Mouse (Mus musculus) stomach, embryonic 15.5 days (tissue): ENCODE data around the gene Agap1. TPM values are rescaled to one million over a fixed set of nuclear protein-coding genes. Genes with fewer than 3 reads are reported as not detected.

Experiments used
- ATAC-seq: fragments of 200-750 bp; cut with Nextera tagmentation; 2 replicates; pipeline ENCODE4 v1.8.0; 2017; ENCODE audit warnings: low read depth, moderate number of reproducible peaks, moderate TSS enrichment; ENCODE audit not compliant: insufficient read depth, low FRiP score
- H3K27ac ChIP-seq: fragments of 300-500 bp; sonication (generic); 2 replicates; pipeline ENCODE4 v1.5.1; 2015; ENCODE audit warnings: mild to moderate bottlenecking, inconsistent platforms
- H3K27me3 ChIP-seq: fragments of 300-500 bp; sonication (generic); replicated peaks from 2 replicates; pipeline ENCODE4 v1.6.1; 2015; ENCODE audit warnings: inconsistent platforms
- H3K36me3 ChIP-seq: fragments of 300-500 bp; sonication (generic); 2 replicates; pipeline ENCODE4 v1.6.1; 2015; ENCODE audit warnings: inconsistent platforms
- H3K4me1 ChIP-seq: fragments of 300-500 bp; sonication (generic); 2 replicates; pipeline ENCODE4 v1.6.1; 2015; ENCODE audit warnings: inconsistent platforms
- H3K4me2 ChIP-seq: fragments of 300-500 bp; sonication (generic); 2 replicates; pipeline ENCODE4 v1.6.1; 2015; ENCODE audit warnings: mild to moderate bottlenecking, inconsistent platforms
- H3K4me3 ChIP-seq: fragments of 300-500 bp; sonication (generic); replicated peaks from 2 replicates; pipeline ENCODE4 v1.5.1; 2015; ENCODE audit warnings: inconsistent platforms
- H3K9ac ChIP-seq: fragments of 300-500 bp; sonication (generic); 2 replicates; pipeline ENCODE4 v1.6.1; 2015; ENCODE audit warnings: inconsistent platforms
- H3K9me3 ChIP-seq: fragments of 300-500 bp; sonication (generic); 2 replicates; pipeline ENCODE4 v1.6.1; 2016; ENCODE audit warnings: inconsistent platforms
- WGBS: fragments of 180-500 bp; shearing (Covaris S2); methylation state at CpG from one replicate; pipeline ENCODE4 v1.1.7; 2015; 5-methylcytosine and 5-hydroxymethylcytosine counted together
- polyA plus RNA-seq: library from polyadenylated mRNA; unstranded; fragments of >200 nt; fragmentation: Nextera tagmentation; extraction: Ambion mirVana; gene quantifications from 2 replicates; pipeline ENCODE4 v1.2.1, GENCODE M21; 2015

The Agap1 gene
- polyA plus RNA-seq, 1 experiment from 2014 or later: 9.3 TPM

GRCm38 (mm10) chr1:89932616-89933015 lies 478.0 kb downstream of the Agap1 start:
- Histone ChIP-seq H3K27me3 (peaks cover 96% of the 10 kb centered on the region), H3K4me1 (peaks cover 26% of the 10 kb centered on the region), H3K36me3 (no peaks in the 10 kb centered on the region), H3K27ac (no peak overlapping the region), H3K4me2 (no peak overlapping the region), H3K4me3 (no peak overlapping the region), H3K9me3 (no peaks in the 10 kb centered on the region), H3K9ac (no peak overlapping the region)
- ATAC-seq: no peak
- whole genome bisulfite sequencing: 7% methylated on average over 16 of the region's 16 CpGs

DNA sequence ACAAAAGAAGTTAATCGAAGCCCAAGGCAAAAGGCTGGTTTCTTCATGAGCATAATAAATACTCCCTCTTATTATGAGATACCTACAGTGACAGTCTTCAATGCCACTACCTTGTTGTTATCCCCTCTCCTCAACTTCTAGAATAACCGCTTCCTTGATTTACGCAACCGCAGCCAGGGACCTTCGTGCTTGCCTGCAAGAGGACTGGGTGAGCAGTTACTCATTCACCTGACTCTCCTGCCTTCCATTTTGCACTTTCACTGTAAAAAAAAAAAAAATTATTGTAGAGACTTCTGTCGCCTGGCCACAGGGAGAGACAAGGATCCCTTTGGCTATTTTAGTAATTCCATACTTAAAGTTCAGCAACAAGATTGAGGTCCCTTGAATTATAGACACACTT lies 478.4 kb downstream of the Agap1 start:
- Histone ChIP-seq H3K9ac (no peak overlapping the region), H3K27ac (no peak overlapping the region), H3K4me1 (peaks cover 24% of the 10 kb centered on the region), H3K4me3 (no peak overlapping the region), H3K4me2 (no peak overlapping the region), H3K27me3 (peaks cover 96% of the 10 kb centered on the region), H3K36me3 (no peaks in the 10 kb centered on the region), H3K9me3 (no peaks in the 10 kb centered on the region)
- no peak for ATAC-seq
- 11% methylated on average over 6 of the region's 6 CpGs for WGBS

DNA sequence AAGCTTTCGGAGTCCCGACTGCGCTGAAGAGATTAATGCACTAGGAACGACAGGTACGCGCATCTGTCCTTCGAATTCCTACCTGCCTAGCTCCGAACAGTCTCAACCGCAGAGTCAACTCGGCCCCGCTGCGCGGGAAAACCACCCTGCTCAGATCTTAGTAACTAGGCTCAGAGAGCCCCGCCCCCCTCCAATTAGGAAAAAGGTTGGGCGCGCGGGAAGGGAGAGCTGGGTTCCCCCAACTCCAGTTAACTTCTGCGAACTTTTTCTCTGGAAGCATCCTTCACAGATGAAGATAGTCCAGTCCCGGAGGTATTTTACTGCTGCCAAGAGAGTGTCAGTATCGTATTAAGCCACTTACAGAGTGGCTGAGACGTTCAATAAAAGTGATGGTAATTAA lies 479.2 kb downstream of the Agap1 start:
- ATAC-seq: no peak
- Histone ChIP-seq H3K27ac (no peak overlapping the region), H3K27me3 (peaks cover 94% of the 10 kb centered on the region), H3K9ac (no peak overlapping the region), H3K36me3 (no peaks in the 10 kb centered on the region), H3K4me1 (peaks cover 23% of the 10 kb centered on the region), H3K4me3 (no peak overlapping the region), H3K4me2 (no peak overlapping the region), H3K9me3 (no peaks in the 10 kb centered on the region)
- 6% methylated on average over 21 of the region's 21 CpGs for WGBS

DNA sequence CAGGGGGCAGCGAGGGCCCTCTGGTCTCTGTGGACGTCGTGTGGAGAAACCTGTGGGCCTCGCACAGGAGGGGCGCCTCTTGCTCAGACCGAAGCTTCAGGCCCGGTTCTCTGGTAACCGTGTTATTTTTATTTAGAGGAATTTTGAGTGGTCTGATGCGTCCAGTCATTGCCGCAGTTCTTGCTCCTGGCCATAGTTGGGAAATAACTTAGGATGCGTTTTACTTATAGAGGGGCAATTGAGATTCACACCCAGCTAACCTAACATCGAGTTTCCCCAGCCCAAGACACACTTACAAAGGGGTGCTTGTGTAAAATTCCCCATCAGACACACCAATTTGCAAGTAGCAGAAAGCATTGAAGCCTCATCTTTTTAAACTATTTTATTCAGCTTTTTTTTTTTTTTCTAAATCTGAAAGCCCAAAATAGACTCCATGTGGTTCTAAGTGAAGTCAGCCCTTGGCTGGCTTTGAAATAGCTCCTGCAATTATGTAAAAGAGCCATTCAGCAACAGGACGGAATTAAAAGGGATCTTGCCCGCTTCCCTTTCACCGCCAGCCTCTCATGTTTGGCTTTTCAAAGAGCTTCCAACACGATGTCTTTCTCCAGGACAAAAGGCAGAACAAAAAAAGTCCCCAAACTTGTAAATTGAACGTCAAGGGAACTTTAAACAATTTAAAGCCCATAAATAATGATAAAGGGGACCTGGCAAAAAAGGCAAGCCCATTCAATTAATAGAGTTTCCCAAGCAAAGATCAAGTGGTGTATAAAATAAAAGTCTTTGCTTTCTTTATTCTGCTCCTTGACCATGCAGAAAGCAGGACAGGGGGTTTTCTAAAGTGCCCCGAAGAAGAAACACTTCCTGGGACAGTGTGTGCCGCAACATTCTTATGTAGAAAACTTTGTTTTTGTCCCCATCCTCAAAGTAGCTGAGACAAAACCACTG lies 480.0 kb downstream of the Agap1 start:
- Histone ChIP-seq H3K4me1 (peaks cover 19% of the 10 kb centered on the region), H3K4me2 (no peak overlapping the region), H3K27ac (no peak overlapping the region), H3K9me3 (no peaks in the 10 kb centered on the region), H3K4me3 (no peak overlapping the region), H3K27me3 (peaks cover 95% of the 10 kb centered on the region), H3K9ac (no peak overlapping the region), H3K36me3 (no peaks in the 10 kb centered on the region)
- no peak for ATAC-seq
- WGBS: 15% methylated on average over 19 of the region's 19 CpGs

- peaks cover 13% of the 10 kb centered on the region for H3K4me1 ChIP-seq
- no peaks in the 10 kb centered on the region for H3K36me3 ChIP-seq
- ATAC-seq: no peak
- no peaks in the 10 kb centered on the region for H3K9me3 ChIP-seq
- H3K27ac ChIP-seq: no peak overlapping the region
- peaks cover 94% of the 10 kb centered on the region for H3K27me3 ChIP-seq
- 3% methylated on average over 29 of the region's 29 CpGs for WGBS
- no peak overlapping the region for H3K9ac ChIP-seq
- H3K4me2 ChIP-seq: no peak overlapping the region
- H3K4me3 ChIP-seq: no peak overlapping the region
These were observed 481.1 kb downstream of the Agap1 start for GRCm38 (mm10) chr1:89935493-89936348.

DNA sequence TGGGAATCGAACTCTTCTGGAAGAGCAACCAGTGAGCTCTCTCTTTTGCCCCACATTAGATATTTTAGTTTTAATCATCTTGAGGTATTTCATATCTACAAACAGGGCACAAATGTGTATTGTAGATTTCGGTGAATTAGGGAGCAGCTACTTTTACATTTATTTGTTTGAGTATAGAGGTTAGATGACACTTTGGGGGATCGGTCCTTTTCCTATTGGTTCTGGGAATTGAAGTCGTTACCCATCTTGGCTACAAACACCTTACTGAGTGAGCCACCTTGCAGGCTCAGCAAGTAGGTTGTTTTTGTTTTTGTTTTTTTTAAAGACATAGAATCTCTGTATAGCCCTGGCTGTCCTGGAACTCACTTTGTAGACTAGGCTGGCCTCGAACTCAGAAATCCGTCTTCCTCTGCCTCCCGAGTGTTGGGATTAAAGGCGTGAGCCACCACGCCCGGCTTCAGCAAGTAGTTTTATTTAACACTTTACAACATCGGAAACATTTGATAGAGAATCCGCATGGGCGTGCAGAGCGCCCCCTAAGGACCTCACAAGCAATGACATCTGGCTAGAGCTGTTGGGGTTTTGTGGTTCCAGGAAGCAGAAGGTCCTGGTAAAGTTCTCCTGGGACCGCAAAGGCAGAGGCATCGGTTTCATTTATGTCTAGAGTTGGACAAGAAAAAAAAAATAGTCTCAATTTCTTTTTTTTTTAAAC lies 484.4 kb downstream of the Agap1 start:
- H3K27ac ChIP-seq: no peak overlapping the region
- H3K9me3 ChIP-seq: no peaks in the 10 kb centered on the region
- no peak overlapping the region for H3K4me2 ChIP-seq
- peaks cover 90% of the 10 kb centered on the region for H3K27me3 ChIP-seq
- no peak for ATAC-seq
- no peak overlapping the region for H3K9ac ChIP-seq
- no peak overlapping the region for H3K4me3 ChIP-seq
- H3K36me3 ChIP-seq: no peaks in the 10 kb centered on the region
- WGBS: 31% methylated on average over 16 of the region's 16 CpGs
- peaks cover 12% of the 10 kb centered on the region; the same call in 1 of the 2 replicates for H3K4me1 ChIP-seq

DNA sequence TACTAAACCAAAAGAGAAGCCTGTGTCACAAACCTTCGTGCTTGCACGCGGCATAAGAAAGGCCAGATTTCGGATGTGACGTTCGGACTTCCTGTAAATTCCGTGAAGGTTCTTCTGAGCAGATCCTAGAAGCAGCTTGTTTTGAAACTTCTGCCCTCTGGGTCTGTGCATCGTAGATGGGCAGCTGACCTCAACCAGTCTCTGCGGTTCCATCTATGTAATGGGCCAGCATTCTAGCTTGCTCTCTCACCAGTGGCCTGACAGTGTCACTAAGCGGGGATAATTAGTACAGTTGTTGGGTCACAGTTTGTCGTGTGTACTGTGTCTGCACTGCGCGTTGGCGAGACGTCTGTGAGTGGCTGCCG lies 485.0 kb downstream of the Agap1 start:
- Histone ChIP-seq H3K9me3 (no peaks in the 10 kb centered on the region), H3K4me3 (no peak overlapping the region), H3K27me3 (peaks cover 89% of the 10 kb centered on the region), H3K36me3 (no peaks in the 10 kb centered on the region), H3K9ac (no peak overlapping the region), H3K4me1 (peaks cover 12% of the 10 kb centered on the region; the same call in 1 of the 2 replicates), H3K4me2 (no peak overlapping the region), H3K27ac (no peak overlapping the region)
- ATAC-seq: no peak
- 32% methylated on average over 16 of the region's 16 CpGs for WGBS

GRCm38 (mm10) chr1:89939981-89940726 lies 485.5 kb downstream of the Agap1 start:
- Histone ChIP-seq H3K4me2 (peak overlapping the region; percentile 32), H3K27me3 (peaks cover 86% of the 10 kb centered on the region), H3K36me3 (no peaks in the 10 kb centered on the region), H3K9ac (no peak overlapping the region), H3K27ac (no peak overlapping the region), H3K4me3 (no peak overlapping the region), H3K4me1 (peaks cover 12% of the 10 kb centered on the region; the same call in 1 of the 2 replicates), H3K9me3 (no peaks in the 10 kb centered on the region)
- 4% methylated on average over 34 of the region's 34 CpGs for WGBS
- peak; percentile 64 for ATAC-seq

DNA sequence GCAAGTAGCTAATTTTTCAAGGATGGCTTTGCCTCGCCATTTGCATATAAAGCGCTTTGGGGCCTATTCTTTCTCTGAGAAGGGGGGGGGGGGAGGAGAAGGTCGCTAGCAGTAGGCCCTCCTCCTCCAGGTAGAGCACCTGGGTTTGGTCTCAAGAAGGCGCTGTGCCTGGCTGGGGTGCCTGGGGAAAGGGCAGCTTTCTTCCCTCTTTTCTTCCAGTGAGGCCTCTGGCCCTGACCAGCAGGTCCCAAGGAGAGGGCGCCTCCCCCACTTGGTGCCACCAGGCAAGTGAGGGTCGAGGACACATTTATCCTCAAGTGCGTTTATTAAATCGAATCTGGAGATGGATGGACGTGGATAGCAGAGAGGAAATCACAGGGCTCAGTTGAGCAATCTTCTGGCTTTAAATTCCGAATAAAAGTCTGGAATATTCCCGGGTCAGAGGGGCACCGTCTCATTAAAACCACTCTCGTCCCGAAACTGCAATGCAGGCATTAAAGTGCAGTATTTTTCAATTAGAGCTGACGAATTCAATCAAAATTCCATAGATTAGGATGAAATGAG lies 486.4 kb downstream of the Agap1 start:
- Histone ChIP-seq H3K4me1 (peaks cover 12% of the 10 kb centered on the region; the same call in 1 of the 2 replicates), H3K4me3 (no peak overlapping the region), H3K27me3 (peaks cover 83% of the 10 kb centered on the region), H3K36me3 (no peaks in the 10 kb centered on the region), H3K9me3 (no peaks in the 10 kb centered on the region), H3K9ac (no peak overlapping the region), H3K4me2 (no peak overlapping the region), H3K27ac (no peak overlapping the region)
- WGBS: 16% methylated on average over 15 of the region's 15 CpGs
- no peak for ATAC-seq

- peak overlapping the region; percentile 21; the same call in 1 of the 2 replicates for H3K4me3 ChIP-seq
- H3K4me1 ChIP-seq: peaks cover 12% of the 10 kb centered on the region; the same call in 1 of the 2 replicates
- ATAC-seq: no peak
- no peaks in the 10 kb centered on the region for H3K9me3 ChIP-seq
- H3K4me2 ChIP-seq: peak overlapping the region; percentile 45
- H3K27ac ChIP-seq: no peak overlapping the region
- no peak overlapping the region for H3K9ac ChIP-seq
- under 1% methylated on average over 40 of the region's 40 CpGs for WGBS
- peaks cover 75% of the 10 kb centered on the region for H3K27me3 ChIP-seq
- no peaks in the 10 kb centered on the region for H3K36me3 ChIP-seq
These were observed 487.2 kb downstream of the Agap1 start for GRCm38 (mm10) chr1:89941701-89942381.
